Mouse (Mus musculus) heart, postnatal 0 days (tissue): ENCODE data around the gene Scgn.

ENCODE experiments used
- CTCF ChIP-seq: IDR thresholded peaks from 2 replicates; pipeline ENCODE4 v1.5.1; 2016; ENCODE audit warnings: antibody characterized with exemption, control low read depth, low read depth
- EP300 ChIP-seq: IDR thresholded peaks from 2 replicates; pipeline ENCODE4 v1.6.1; 2016; ENCODE audit warnings: antibody characterized with exemption, low read depth

GRCm38 (mm10) chr13:23930904-23931303 lies 60.1 kb downstream of the Scgn start:
- no peak for TF ChIP-seq CTCF
- TF ChIP-seq EP300, result no peak
